Mouse (Mus musculus) kidney, embryonic 14.5 days (tissue): Measurements from ENCODE around the gene Ndufaf8. TPM values are rescaled to one million over a fixed set of nuclear protein-coding genes. Genes with fewer than 3 reads are reported as not detected.

Experiments used
- ATAC-seq: fragments of 200-750 bp; cut with Nextera tagmentation; 2 replicates; pipeline ENCODE4 v1.8.0; 2017; ENCODE audit warnings: moderate number of reproducible peaks, mild to moderate bottlenecking, moderate TSS enrichment, moderate library complexity; ENCODE audit not compliant: low FRiP score, low TSS enrichment
- H3K27ac ChIP-seq: fragments of 300-500 bp; sonication (generic); 2 replicates; pipeline ENCODE4 v1.5.1; 2014; ENCODE audit warnings: low read depth, mild to moderate bottlenecking, low read length, moderate library complexity, mixed read lengths
- H3K27me3 ChIP-seq: fragments of 300-500 bp; sonication (generic); 2 replicates; pipeline ENCODE4 v1.6.1; 2014; ENCODE audit warnings: mild to moderate bottlenecking, low read length; ENCODE audit not compliant: control insufficient read depth, insufficient read depth
- H3K36me3 ChIP-seq: fragments of 300-500 bp; sonication (generic); 2 replicates; pipeline ENCODE4 v1.6.1; 2014; ENCODE audit warnings: low read length, mixed read lengths; ENCODE audit not compliant: control insufficient read depth, insufficient read depth
- H3K4me1 ChIP-seq: fragments of 300-500 bp; sonication (generic); 2 replicates; pipeline ENCODE4 v1.6.1; 2014; ENCODE audit warnings: low read length, mixed read lengths; ENCODE audit not compliant: control insufficient read depth, insufficient read depth
- H3K4me2 ChIP-seq: fragments of 300-500 bp; sonication (generic); replicated peaks from 2 replicates; pipeline ENCODE4 v1.6.1; 2014; ENCODE audit warnings: low read depth, mild to moderate bottlenecking, low read length
- H3K4me3 ChIP-seq: fragments of 300-500 bp; sonication (generic); 2 replicates; pipeline ENCODE4 v1.5.1; 2014; ENCODE audit warnings: mild to moderate bottlenecking, low read length
- H3K9ac ChIP-seq: fragments of 300-500 bp; sonication (generic); 2 replicates; pipeline ENCODE4 v1.6.1; 2014; ENCODE audit warnings: low read depth, mild to moderate bottlenecking, low read length, moderate library complexity
- H3K9me3 ChIP-seq: fragments of 300-500 bp; sonication (generic); 2 replicates; pipeline ENCODE4 v1.6.1; 2016; ENCODE audit warnings: low read length; ENCODE audit not compliant: control insufficient read depth
- WGBS: fragments of 180-500 bp; shearing (Covaris S2); extraction: QIAGEN DNeasy Blood & Tissue Kit; methylation state at CpG from one replicate; pipeline ENCODE4 v1.1.7; 2014; 5-methylcytosine and 5-hydroxymethylcytosine counted together
- polyA plus RNA-seq: library from polyadenylated mRNA; unstranded; fragments of >200 nt; fragmentation: Nextera tagmentation; extraction: Ambion mirVana; gene quantifications from 2 replicates; pipeline ENCODE4 v1.2.1, GENCODE M21; 2014

Ndufaf8 gene
- polyA plus RNA-seq, 1 experiment from 2014 or later: 97.3 TPM

DNA sequence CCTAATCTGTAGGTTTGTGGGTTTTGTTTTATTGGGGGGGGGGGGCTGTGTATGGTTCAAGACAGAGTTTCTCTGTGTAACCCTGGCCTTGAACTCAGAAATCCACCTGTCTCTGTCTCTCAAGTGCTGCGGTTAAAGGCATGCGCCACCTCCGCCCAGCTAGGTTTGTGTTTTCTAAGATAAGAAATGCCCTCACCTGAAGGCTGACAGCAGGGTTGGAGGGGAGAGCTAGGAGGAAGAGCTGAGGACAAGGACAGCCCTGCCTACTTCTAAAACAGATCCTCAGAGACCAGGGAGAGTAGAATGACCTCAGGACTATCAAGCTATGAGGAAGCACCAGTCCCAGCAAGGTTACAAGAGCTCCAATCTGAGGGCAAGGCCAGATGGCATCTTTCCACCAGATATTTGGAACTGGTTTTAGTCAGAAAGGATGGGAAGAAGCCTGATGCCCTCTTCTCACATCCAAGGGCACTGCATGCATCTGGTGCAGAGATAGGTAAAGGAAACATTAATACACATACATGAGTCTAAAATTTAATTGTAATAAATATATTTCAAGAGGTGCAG is 4.8 kb downstream of the Ndufaf8 start:
- no peak overlapping the region for H3K27ac ChIP-seq
- H3K4me1 ChIP-seq: peaks cover 8% of the 10 kb centered on the region; the same call in 1 of the 2 replicates
- H3K9ac ChIP-seq: no peak overlapping the region
- no peak overlapping the region for H3K4me2 ChIP-seq
- ATAC-seq: no peak
- no peaks in the 10 kb centered on the region for H3K9me3 ChIP-seq
- H3K36me3 ChIP-seq: peaks cover 40% of the 10 kb centered on the region
- H3K27me3 ChIP-seq: no peaks in the 10 kb centered on the region
- no peak overlapping the region for H3K4me3 ChIP-seq
- 88% methylated on average over 3 of the region's 3 CpGs for WGBS

DNA sequence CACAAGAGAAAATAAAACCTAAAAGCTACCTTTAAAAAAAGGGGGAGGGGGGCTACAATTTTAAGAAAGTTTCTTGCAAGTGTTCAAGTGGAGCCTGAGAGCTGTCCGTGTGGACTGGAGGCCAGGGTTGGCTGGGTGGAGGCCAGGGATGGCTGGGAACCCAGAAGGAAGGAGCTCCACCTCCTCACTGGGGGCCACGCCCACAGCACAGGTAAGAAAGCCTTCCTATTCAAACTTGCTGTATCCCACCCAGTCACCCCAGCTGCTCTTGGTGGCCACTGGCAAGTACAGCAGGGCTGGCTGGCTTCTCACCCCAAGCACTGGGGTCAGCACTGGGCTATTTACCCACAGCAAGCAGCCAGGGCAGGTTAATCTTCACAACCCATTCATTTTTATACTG is 8.3 kb downstream of the Ndufaf8 start:
- no peak for ATAC-seq
- no peaks in the 10 kb centered on the region for H3K27me3 ChIP-seq
- no peak overlapping the region for H3K4me2 ChIP-seq
- H3K4me1 ChIP-seq: no peaks in the 10 kb centered on the region
- H3K4me3 ChIP-seq: no peak overlapping the region
- no peaks in the 10 kb centered on the region for H3K9me3 ChIP-seq
- 86% methylated on average over 2 of the region's 2 CpGs for WGBS
- H3K27ac ChIP-seq: no peak overlapping the region
- peaks cover 52% of the 10 kb centered on the region for H3K36me3 ChIP-seq
- no peak overlapping the region for H3K9ac ChIP-seq

DNA sequence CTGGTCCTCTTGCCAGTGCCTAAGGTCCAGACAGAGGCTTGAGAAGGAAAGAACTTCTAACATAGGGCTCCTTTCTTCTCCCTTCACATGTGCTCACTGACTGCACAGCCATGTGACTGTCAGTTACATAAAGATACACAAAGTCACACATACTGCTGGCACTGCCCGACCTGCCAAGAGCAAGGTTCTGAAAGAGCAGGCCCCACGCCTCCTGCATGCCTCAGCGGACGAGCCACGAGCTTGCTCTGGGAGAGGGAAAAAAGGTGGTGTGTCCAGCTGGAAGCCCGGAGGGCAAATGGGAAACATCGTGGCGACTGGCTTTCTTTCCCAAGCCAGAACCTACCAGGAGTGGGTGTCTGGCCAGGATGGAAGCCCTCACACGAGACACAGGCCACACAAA is 9.1 kb downstream of the Ndufaf8 start:
- H3K27ac ChIP-seq: no peak overlapping the region

DNA sequence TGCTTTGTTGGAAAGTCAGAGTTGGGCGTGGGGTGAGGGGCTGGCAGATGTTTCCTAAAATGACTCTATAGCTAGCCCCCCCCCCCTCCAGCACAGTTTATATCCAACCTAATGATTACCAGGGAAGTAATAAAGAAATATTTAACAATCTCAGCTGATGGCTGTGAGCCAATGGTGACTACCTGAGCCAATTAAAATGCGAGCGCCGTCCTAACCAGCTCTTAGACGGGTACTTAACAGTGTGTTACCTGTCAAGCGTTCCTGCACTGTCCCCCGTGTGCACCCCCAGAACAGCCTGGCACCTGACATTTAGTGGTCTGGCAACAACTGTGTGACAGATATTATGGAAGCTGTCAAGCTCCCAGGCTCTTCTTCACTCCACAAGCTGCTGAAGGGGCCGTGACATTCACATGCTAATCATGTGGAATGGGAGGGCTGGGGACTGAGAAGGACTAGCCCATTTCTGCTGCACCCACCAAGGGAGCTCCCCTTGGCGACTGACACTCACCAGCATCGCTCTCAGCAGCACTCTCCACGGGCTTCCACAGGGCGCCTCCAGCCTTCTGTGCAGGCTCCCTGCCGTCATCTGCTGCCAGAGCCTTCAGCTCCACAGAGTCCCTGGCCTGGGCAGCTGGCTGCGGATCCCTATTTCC is 11.0 kb downstream of the Ndufaf8 start:
- no peaks in the 10 kb centered on the region for H3K9me3 ChIP-seq
- no peak overlapping the region for H3K4me3 ChIP-seq
- no peaks in the 10 kb centered on the region for H3K27me3 ChIP-seq
- ATAC-seq: no peak; the same call in 1 of the 2 replicates
- no peaks in the 10 kb centered on the region for H3K4me1 ChIP-seq
- H3K4me2 ChIP-seq: no peak overlapping the region
- 72% methylated on average over 14 of the region's 14 CpGs for WGBS
- H3K9ac ChIP-seq: no peak overlapping the region
- peaks cover 49% of the 10 kb centered on the region for H3K36me3 ChIP-seq
- no peak overlapping the region for H3K27ac ChIP-seq

More for the DNA sequence above, 9.1 kb downstream of the Ndufaf8 start:
- Histone ChIP-seq H3K9me3 (no peaks in the 10 kb centered on the region), H3K4me1 (no peaks in the 10 kb centered on the region), H3K4me2 (no peak overlapping the region), H3K27me3 (no peaks in the 10 kb centered on the region), H3K9ac (no peak overlapping the region; the same call in 1 of the 2 replicates), H3K36me3 (peaks cover 57% of the 10 kb centered on the region), H3K4me3 (no peak overlapping the region)
- WGBS: 72% methylated on average over 9 of the region's 9 CpGs
- no peak for ATAC-seq

DNA sequence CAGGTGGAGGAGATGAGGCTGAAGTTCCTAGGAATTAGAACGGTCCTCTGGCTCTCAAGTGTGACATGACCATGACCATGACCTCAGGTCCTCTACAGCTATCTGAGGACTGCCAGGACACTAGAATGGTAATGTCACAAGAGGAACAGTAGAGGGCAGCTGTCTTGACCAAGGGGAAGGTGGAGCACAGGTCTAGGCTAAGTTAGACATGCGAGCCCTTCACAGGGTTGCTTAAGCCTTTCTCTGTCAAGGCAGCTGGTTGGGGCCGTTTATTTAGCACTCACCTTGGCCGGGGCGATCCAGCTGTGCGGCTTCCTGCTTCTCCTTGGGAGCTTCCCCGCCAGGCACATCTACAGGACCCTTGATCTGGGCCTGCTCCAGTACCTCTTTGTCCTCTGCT is 11.8 kb downstream of the Ndufaf8 start:
- Histone ChIP-seq H3K4me3 (no peak overlapping the region), H3K27me3 (no peaks in the 10 kb centered on the region), H3K9ac (no peak overlapping the region), H3K4me1 (no peaks in the 10 kb centered on the region), H3K36me3 (peaks cover 47% of the 10 kb centered on the region), H3K4me2 (no peak overlapping the region), H3K9me3 (no peaks in the 10 kb centered on the region), H3K27ac (no peak overlapping the region)
- WGBS: 67% methylated on average over 7 of the region's 7 CpGs
- no peak; the same call in 1 of the 2 replicates for ATAC-seq

DNA sequence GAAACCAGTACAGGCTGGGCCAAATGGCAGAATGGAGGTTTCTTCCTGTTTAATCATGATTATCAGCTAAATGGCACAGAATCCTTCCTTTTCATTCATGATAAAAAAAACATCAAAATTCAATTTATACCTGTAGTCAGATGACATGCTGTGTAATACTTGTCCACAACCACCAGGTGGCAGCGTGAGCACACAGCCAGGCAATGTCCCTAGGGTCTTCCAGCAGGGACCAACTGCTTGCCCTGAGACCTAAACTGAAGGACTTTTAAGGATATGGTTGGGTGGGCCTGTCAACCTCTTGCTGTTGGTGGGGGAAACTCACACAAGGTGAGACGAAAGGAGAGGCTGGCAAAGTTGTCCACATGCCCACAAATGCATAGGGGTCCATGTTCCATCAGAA is 12.3 kb downstream of the Ndufaf8 start:
- H3K4me1 ChIP-seq: no peaks in the 10 kb centered on the region
- no peak overlapping the region for H3K9ac ChIP-seq
- H3K4me3 ChIP-seq: no peak overlapping the region
- H3K27ac ChIP-seq: no peak overlapping the region
- no peak overlapping the region for H3K4me2 ChIP-seq
- peaks cover 42% of the 10 kb centered on the region for H3K36me3 ChIP-seq
- no peak for ATAC-seq
- no peaks in the 10 kb centered on the region for H3K9me3 ChIP-seq
- WGBS: 4% methylated on average over 2 of the region's 2 CpGs
- no peaks in the 10 kb centered on the region for H3K27me3 ChIP-seq

DNA sequence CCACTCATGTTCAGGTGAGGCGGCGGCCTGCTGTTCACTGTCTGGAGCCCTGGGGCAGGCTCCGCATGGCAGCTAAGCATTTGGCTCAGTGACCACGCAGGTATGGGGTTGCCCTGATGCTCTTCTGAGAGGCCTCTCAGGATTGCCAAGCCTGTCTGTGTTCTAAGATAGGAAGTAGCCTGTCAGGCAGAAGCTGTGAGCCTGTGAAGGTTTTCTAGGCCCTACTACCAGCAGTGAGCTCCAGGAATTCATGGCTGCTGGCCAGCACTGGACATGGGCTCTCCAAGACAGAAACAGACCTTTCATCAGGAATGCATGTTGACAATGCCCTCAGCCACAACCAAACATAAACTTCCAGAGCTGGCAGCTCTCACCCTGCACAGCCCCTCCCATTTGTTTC is 13.4 kb downstream of the Ndufaf8 start:
- WGBS: 92% methylated on average over 4 of the region's 4 CpGs
- no peak overlapping the region for H3K27ac ChIP-seq
- H3K4me1 ChIP-seq: no peaks in the 10 kb centered on the region
- no peaks in the 10 kb centered on the region for H3K27me3 ChIP-seq
- no peak overlapping the region for H3K4me3 ChIP-seq
- ATAC-seq: no peak
- peaks cover 42% of the 10 kb centered on the region for H3K36me3 ChIP-seq
- H3K9me3 ChIP-seq: no peaks in the 10 kb centered on the region
- H3K4me2 ChIP-seq: no peak overlapping the region
- no peak overlapping the region for H3K9ac ChIP-seq

DNA sequence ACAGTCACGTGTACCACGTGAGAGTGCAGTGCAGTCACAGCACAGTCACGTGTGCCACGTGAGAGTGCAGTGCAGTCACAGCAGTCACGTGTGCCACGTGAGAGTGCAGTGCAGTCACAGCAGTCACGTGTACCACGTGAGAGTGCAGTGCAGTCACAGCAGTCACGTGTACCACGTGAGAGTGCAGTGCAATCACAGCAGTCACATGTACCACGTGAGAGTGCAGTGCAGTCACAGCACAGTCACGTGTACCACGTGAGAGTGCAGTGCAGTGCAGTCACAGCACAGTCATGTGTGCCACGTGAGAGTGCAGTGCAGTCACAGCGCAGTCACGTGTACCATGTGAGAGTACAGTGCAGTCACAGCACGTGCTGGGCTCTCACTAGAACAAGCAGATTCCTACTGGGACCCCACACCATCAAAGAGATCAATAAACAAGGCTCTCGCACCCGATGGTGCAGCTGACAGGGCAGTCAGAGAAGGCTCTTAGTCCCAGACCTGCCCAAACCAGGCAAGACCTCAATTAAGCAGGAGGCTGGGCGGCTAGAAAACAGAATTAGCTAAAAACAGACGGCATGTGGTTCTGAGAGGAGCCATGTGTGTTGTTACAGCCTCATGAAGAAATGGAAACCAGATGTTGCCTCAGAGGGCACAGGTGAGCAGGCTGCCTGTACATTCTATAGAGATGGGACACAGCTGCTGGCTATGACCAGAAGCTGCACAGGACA is 15.9 kb downstream of the Ndufaf8 start:
- Histone ChIP-seq H3K27ac (no peak overlapping the region), H3K4me2 (no peak overlapping the region), H3K4me3 (no peak overlapping the region), H3K9me3 (no peaks in the 10 kb centered on the region), H3K27me3 (no peaks in the 10 kb centered on the region), H3K36me3 (peaks cover 45% of the 10 kb centered on the region), H3K9ac (no peak overlapping the region), H3K4me1 (no peaks in the 10 kb centered on the region)
- 88% methylated on average over 21 of the region's 21 CpGs for WGBS
- no peak for ATAC-seq

DNA sequence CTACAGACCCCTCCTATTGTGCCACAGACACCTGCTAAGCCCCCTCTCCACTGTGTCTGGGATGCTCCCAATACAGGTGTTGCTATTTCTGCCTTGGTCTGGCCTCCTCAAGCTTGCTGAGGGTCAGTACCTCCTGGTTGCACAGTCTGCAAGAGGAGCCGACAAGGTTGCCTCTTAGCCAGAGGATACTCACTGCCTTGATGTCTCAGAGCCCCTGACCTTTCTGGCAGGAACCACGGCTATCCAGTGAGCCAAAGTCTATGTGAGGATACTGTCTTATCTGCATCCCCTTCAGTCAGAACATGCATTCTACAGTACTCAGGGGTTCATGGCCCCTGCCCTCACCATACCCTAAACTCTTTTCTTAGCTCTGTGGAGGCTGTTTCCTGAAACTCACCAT is 18.9 kb downstream of the Ndufaf8 start:
- Histone ChIP-seq H3K36me3 (peaks cover 28% of the 10 kb centered on the region; the same call in 1 of the 2 replicates), H3K9ac (no peak overlapping the region), H3K27me3 (no peaks in the 10 kb centered on the region), H3K9me3 (no peaks in the 10 kb centered on the region), H3K4me1 (no peaks in the 10 kb centered on the region), H3K27ac (no peak overlapping the region), H3K4me3 (no peak overlapping the region), H3K4me2 (no peak overlapping the region)
- 75% methylated on average over 2 of the region's 2 CpGs for WGBS
- no peak for ATAC-seq
